Mouse (Mus musculus) ovary, postnatal 14 days (tissue): ENCODE results near the gene Brix1.
"Not testable (repeated sequence)": the region's sequence is repeated elsewhere in the genome, so short reads cannot be mapped to it uniquely, and the experiment has no call there.

Experiments
- DNase-seq: peaks from one replicate; pipeline ENCODE4 v3.0.0; 2022; ENCODE audit warnings: low spot score

Gene Brix1

GRCm38 (mm10) chr15:10485484-10486364 lies at the start of gene Brix1, which contains the start of gene Rad1:
TSS of gene Brix1 (minus strand) at chr15:10485947.
TSS of gene Rad1 (plus strand) at chr15:10486018.
- DNase-seq = peak; percentile 87

- no peak for DNase-seq
Observed at GRCm38 (mm10) chr15:10534591-10534990, 48.8 kb upstream of the Brix1 start.

- not testable (repeated sequence) for DNase-seq
Observed at GRCm38 (mm10) chr15:10533361-10533760, 47.6 kb upstream of the Brix1 start.

DNA sequence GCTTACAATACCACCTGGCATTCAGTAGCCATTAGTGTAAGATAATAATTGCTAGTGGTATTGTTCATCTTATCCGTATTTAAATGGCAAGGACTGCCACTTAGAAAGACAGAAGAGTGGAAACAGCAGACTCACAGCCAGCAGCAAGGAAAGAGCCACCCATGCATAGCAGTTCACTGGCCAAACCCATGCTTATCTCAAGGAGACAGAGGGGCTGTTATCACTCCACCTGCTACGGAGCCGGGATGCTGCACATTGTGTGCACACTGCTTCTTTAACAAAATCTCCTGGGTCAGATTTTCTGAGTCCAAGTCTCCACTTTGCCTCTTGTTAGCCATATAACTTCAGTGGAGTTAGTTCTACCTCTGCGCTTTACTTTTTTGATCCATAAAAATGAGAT lies 45.6 kb upstream of the Brix1 start:
- no peak for DNase-seq

DNA sequence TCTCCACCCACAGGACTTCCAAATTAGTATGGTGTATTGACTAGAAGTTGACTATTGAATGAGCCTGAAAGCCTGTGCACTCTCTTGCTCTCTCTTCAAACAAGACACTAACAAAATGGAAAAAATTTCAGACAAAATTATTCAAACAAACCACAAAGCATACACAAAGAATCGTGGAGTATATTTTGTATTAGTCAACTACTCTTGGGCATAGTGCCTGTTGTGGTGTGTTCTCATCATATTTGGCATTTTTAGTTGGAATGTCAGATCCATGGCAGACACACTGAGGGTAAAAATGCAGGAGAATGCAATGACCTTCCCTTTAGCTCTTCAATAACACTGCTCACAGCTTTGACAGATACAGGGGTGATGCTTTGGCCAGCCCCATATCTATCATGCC lies 40.1 kb upstream of the Brix1 start:
- DNase-seq = no peak

- DNase-seq = no peak
Observed at GRCm38 (mm10) chr15:10515166-10515565, 29.4 kb upstream of the Brix1 start.

GRCm38 (mm10) chr15:10506099-10506498 lies 20.4 kb upstream of the Brix1 start:
- DNase-seq = peak; percentile 34

GRCm38 (mm10) chr15:10500838-10501719 lies 15.3 kb upstream of the Brix1 start:
- peak; percentile 43 for DNase-seq

DNA sequence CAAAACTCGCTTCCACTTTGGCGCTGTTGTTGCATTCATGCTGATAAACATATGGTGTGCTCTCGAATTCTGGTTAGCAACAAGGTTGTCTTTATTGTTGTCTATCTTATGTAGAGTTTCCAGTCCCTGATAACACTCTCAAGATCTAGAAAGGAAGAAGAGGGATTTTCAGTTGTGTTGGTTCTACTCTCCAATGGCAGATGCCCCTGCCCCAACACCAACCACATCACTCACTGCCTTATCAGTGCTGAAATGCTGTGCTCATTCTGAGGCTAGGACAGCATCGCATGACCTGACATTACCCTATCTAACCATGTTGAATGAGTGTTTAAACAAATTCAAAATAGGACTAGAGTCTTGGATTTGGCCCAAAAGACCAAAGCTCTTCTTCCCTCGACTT lies 14.3 kb upstream of the Brix1 start:
- DNase-seq = no peak

GRCm38 (mm10) chr15:10499593-10499992 lies 13.8 kb upstream of the Brix1 start:
- no peak for DNase-seq

DNA sequence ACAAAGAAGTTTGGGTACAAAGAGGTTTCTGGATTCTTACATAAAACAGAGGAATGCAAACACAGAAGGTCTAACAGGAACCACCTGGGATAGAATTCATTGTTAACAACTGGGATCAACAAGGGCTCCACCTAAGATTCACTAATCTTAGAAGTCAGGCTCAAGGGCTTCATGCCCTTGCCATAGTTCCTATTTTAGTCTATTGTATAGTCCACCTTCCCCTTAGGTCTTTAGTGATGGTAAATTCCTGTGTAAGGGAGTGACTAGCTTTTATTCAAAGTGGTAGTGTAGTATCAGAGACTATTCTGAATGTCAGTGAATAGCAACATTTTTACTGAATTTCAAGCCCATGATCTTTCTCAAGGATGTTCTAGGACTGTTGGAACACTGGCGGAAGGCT lies 10.9 kb upstream of the Brix1 start:
- DNase-seq = not testable (repeated sequence)

DNA sequence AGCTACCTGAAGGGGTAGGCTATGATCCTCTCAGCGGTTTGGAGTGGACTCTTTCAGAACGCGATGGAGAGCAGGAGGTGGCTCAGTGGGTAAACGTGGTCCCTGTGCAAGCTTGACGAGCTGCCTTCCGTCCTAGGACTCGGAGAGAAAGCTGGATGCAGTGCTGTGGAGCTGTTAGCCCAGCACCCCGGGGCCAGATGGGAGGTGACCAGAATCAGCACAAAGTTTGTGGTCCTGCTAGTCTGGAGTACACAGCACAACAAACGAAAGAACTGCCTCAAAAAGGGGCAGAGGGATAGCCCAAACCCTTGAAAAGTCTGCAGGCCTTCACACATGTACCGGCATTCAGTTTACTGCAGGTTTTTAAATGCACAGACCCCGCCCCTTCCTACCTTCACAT lies 10.2 kb upstream of the Brix1 start:
- DNase-seq = no peak

GRCm38 (mm10) chr15:10490101-10490500 lies 4.4 kb upstream of the Brix1 start:
- DNase-seq = no peak

DNA sequence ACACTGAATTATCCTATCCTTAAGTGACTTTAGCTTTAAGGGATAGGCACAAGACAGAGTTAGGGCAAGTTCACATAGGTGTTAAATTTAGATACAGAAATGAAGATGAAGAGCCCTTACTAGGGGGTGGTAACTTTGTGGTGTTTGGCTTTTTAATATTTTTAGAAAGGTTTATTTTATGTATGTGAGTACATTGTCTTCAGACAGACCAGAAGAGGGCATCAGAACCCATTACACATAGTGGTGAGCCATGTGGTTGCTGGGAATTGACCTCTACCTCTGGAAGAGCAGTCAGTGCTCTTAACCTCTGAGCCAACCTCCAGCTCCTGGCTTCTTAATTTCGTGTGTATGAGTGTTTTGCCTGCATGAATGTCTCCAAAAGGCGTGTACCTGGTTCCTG lies 1.5 kb upstream of the Brix1 start:
- DNase-seq = no peak

GRCm38 (mm10) chr15:10486365-10486839 lies 655 bp upstream of the Brix1 start:
- no peak for DNase-seq

GRCm38 (mm10) chr15:10470941-10471340 lies 14.8 kb downstream of the Brix1 start:
- no peak for DNase-seq

DNA sequence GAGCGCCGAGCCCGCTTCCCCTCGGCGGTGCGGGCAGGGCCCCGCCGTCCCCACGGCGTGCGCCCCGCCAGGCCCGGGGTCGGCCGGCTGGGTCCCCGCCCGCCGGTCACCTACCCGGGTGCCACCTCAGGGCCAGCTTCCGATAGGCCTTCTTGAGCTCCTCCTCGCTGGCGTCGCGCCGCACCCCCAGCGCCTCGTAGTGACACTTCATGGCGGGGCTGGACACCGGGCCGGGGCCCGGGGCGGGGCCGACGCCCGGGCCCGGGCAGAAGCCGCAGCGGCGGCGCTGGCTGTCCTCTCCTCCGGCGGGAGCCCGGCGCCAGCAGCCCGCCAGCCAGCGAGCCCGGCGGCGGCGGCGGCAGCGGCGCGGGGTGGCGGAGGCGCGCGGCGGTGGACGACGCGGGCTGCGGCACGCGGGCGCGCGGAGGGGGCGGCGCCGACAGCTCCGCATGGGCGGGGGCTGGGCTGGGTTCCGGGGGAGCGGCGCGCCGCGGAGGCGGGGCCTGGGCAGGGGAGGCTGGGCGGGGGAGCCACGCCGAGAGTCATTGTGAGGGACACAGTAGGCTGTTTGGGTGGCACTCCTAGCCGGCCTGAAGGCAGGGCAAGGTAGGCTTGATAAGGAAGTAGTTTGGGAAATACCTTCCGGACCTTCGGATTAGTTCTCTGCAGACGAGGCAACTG lies 15.5 kb downstream of the Brix1 start, which contains the start of gene Dnajc21:
Gene Dnajc21 (minus strand): TSS at position 366 of the 681 bp plus-strand sequence.
- peak; percentile 67 for DNase-seq

DNA sequence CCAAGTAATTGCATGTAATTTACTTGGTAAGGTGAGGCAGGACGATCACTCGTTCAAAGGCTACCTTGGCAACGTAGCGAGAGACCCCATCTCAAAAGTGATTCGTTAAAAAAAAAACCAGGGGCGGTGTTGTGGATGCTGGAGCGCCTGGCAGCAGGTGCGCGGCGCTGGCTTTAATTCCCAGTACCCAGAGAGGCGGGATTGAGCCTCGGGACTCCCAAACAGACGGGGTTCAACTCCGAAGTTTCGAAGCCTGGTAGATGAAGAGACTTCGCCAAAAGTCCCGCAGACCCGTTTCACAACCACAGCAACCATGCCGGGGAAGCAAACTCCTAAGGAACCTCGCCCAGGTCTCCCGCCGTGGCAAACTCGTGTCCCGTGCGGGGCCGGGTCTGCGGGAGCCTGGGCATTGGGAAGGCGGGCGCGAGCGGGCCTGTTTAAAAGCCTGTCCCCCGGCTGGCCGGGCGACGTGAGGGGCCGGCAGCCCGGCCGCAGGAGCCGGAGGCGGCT lies 16.1 kb downstream of the Brix1 start:
- no peak for DNase-seq

GRCm38 (mm10) chr15:10468761-10469160 lies 17.0 kb downstream of the Brix1 start:
- DNase-seq = no peak

DNA sequence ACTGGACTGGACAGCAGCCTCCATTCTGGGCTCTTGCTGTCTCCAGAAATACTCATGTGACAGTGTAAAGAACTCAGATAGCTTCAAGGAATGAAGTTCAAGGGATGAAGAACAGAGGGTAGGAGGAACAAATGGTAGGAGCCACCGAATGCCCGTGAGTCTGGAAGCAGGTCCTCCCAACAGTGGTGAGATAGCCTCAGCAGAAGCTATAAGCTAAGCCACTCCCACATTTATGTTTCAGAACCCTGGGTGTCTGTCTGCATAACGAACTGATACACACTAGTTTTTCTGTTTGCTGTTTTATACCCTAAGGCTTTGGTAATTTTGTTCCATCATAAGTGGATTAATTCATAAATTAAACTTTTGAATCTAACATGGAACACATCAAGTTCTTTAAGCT lies 21.1 kb downstream of the Brix1 start:
- DNase-seq = no peak

DNA sequence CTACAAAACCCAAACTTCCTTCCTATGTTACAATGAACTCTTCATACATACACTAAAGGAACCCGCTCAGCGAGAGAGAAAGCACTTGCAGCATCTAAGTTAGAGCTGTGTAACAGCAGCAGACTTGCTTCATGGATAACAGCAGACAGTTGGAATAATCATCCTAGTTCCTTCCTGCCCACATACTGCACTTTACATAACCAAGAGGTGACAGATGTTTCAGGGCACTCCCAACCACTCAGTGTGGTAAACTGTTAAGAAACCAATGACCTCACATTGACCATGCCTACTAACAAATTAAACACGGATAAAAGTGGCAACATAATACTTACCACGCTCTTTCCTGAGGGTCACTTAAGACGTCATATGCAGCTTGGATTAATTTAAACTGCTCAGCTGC lies 22.2 kb downstream of the Brix1 start:
- no peak for DNase-seq

GRCm38 (mm10) chr15:10460986-10461385 lies 24.8 kb downstream of the Brix1 start:
- DNase-seq = no peak
